Mouse (Mus musculus) spleen, postnatal 10 days (tissue): ENCODE data around the gene Vamp8.

ENCODE experiments used
- DNase-seq, 2 experiments: peaks; one replicate each; pipeline ENCODE4 v3.0.0; 2021 to 2022; ENCODE audit warnings: low spot score in 2 of 2

Vamp8 gene

GRCm38 (mm10) chr6:72405356-72405755 lies 14.9 kb upstream of the Vamp8 start:
- no peak for DNase-seq

DNA sequence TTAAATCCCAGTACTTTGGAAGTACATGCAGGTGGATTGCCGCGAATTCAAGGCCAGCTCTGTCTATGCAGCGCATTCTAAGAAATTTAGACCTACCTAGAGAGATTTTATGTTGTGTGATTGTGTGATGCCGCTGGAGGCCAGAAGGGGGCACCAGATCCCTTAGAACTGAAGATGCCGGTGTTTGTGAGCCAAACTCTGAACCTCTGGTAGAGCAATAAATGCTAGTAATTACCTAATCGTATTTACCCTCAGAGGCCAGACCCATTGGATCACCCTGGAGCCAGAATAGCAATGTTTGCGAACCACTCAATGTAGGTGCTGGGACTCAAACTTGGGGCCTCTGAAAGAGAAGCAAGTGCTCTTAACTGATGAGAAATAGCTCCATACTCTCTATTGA lies 11.4 kb upstream of the Vamp8 start:
- peak; percentile 81 to 90 for DNase-seq

DNA sequence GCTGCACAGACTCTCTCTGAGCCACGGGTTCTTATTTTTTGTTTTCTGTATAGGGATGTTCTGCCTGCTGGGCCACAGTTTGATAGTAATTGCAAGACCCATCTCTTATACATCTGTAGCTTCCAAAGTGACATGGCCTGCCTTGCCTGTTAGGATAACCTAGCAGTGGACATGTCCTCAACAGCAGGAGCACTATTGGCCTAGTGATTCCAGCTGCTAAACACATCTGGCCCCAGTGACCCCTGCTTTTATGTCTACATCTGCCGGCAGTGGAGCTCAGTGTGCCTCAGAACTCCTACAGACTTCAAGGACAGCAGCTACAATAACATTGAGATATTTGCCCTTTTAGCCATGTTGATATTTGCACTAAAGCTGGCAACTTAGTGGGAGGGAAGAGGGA lies 9.5 kb upstream of the Vamp8 start:
- no peak for DNase-seq

- DNase-seq = no peak
Measured at GRCm38 (mm10) chr6:72396837-72397251, 6.3 kb upstream of the Vamp8 start.

DNA sequence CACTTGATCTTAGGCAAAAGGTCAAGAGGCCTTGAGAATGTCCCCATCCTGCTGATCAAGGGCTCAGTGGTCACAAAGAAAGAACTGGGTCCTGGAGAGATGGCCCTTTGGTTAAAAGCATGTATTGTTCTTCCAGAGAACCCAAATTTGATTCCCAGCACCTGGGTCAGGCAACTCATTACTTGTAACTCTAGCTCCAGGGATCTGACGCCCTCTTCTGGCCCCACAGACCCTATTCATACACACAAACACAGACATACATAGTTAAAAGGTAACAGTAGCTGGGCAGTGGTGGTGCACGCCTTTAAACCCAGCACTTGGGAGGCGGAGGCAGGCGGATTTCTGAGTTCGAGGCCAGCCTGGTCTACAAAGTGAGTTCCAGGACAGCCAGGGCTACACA lies 1.8 kb upstream of the Vamp8 start:
- no peak for DNase-seq

DNA sequence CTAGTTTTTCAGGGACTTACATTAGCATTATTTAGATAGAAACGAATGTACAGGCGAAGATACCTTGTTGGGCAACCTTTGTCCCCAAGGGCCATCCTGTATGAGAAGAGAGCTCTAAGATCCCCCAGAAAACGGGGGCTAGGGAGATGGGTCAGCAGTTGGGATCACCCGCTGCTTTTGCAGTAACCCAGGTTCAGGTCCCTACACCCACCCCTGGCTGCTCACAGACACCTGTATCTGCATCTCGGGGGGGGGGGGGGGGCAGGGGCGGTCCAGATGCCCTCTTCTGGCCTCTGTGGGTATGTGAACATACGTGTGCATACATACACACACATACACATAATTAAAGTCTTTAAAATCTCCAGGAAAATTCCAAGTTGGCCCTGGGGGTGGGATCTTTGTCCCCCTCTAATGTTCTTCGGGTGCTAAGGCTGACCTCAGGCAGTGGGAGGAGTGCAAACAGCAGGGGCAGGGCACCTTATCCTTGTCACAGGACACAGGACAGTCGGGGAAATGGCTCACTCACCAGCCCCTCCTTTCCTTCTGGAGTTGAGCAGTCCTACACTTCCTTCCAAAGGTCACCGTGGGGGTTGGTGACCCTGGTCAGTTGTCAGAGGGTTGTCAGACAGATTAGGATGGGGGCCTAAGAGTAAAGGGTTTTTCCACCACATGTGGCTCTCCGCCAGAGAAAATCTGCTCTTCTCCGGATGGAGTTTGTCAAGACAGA lies 455 bp upstream of the Vamp8 start:
- DNase-seq = peak; percentile 61 to 68

DNA sequence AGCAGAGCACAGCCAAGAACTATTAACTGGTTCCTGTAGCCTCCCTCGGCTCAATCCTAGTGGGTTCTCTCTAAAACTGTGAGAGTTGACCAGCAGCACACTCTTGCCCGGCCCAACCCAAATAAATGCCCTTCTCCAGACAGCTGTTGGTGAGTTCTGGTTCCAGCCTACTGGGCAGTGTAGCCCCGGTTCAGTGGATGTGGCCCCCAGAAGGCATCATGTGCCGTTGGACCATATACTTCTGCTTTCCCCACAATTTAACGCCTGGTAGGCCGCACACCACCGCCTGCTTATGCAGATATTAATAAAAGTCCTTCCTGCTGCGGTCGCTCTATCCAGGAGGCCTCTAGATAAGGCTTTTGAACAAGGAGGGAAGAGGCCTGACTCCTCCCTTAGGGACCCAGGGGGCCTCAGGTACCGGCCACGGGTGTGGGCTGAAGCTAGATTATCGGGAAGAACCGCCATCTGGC lies 997 bp downstream of the Vamp8 start:
- peak in 1 of 2 experiments; percentile 81 for DNase-seq

GRCm38 (mm10) chr6:72388791-72389329 lies 1.6 kb downstream of the Vamp8 start:
- peak in 1 of 2 experiments; percentile 46 for DNase-seq

- DNase-seq = no peak
Measured at GRCm38 (mm10) chr6:72388266-72388665, 2.2 kb downstream of the Vamp8 start.

- DNase-seq = no peak
Measured at GRCm38 (mm10) chr6:72387816-72388215, 2.7 kb downstream of the Vamp8 start.

DNA sequence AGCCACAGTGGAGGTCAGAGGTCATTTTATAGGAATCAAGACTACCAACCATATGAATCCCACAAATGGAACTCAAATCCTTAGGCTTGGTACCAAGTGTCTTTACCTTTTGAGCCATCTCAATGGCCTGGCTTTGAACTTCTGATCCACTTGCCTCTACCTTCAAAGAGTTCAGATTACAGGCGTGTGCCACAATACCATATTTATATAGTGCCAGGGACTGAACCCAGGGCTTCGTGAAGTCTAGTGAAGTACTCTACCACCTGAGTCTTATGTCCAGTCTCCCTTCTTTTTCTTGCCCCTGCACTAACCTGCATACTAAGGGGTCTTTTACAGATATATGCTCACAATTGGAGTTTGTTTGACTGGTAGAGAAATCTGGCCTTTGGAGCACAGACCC lies 3.9 kb downstream of the Vamp8 start:
- no peak for DNase-seq

DNA sequence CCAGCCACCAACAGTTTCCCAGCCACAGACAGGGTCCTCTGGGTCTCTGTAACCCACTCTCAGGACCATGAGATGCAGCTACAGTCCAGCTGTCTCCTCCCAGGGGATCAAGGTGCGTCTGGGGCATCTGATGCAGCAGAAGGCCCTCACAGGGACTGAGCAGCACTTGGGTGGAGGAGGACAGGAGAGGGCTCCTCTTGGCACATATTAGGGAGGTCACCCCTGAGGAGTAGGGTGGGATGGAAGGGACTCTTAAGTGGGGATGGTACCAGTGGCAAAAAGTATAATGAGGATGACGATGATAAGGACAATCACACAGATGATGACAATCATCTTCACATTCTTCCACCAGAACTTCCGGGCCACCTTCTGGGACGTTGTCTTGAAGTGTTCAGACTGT lies 5.2 kb downstream of the Vamp8 start:
- no peak for DNase-seq

GRCm38 (mm10) chr6:72383952-72384351 lies 6.6 kb downstream of the Vamp8 start:
- DNase-seq = peak in 1 of 2 experiments; percentile 33

GRCm38 (mm10) chr6:72383142-72383820 lies 7.2 kb downstream of the Vamp8 start:
- DNase-seq = peak in 1 of 2 experiments; percentile 41

DNA sequence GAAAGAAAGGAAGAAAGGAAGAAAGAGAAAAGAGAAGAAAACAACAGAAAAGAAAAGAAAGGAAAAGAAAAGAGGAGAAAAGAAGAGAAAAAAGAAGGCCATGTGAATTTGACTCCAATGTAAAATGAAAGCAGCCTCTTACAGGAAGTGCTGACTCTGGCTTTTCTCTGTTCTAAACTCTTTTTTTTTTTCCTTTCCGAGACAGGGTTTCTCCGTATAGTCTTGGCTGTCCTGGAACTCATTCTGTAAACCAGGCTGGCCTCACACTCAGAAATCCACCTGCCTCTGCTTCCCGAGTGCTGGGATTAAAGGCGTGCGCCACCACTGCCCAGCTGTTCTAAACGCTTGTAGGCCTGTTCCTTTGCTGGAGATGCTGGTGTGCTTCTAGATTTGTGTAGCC lies 8.0 kb downstream of the Vamp8 start:
- DNase-seq = no peak

DNA sequence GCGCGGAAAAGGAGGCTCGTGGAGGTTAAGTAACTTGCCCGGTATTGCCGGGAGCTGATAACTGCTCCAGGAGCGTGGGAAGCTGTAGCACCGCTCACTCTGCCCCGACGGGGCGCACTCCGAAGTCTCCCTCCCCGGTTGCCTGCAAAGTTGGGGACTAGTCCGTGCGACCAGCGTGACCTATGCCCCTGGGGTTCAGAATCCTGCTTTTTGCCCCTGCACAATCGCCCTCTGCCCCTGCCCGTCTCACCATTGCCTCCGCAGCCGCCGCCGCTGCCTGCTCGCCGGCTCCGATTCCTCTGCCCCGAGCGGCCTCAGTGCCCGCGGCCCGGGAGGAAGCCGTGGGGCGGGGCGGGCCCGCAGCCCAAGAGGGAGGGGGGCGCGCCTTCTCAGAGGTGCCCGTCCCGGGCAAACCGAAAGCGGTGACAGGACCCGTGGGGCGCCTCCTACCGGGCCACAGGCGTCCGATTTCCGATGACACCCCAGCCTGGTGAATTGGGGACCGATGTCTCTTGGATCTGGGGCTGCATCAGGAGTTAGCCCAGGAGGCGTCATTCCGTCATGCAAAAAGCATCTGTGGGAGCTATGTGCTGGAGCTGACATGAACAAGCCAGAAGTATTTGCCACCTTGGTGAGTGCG lies 10.3 kb downstream of the Vamp8 start, which contains the start of gene Vamp5:
Vamp5 (minus strand) TSS at position 338 of the 640 bp plus-strand sequence.
- DNase-seq = peak; percentile 93 to 95

GRCm38 (mm10) chr6:72379377-72380130 lies 10.9 kb downstream of the Vamp8 start:
- DNase-seq = peak in 1 of 2 experiments; percentile 58

- DNase-seq = no peak
Measured at GRCm38 (mm10) chr6:72378510-72379234, 11.8 kb downstream of the Vamp8 start.

GRCm38 (mm10) chr6:72374820-72375563 lies 15.5 kb downstream of the Vamp8 start:
- DNase-seq = no peak

- DNase-seq = no peak
Measured at GRCm38 (mm10) chr6:72374206-72374605, 16.3 kb downstream of the Vamp8 start.
